Mouse (Mus musculus): ENCODE measurements around the gene Abcb10. TPM values are rescaled to one million over a fixed set of nuclear protein-coding genes. Genes with fewer than 3 reads are reported as not detected.

Abcb10 gene
- polyA plus RNA-seq, 1 experiment from 2014 or later: 17.7 TPM

GRCm38 (mm10) chr8:123949686-123949986 is 33.3 kb downstream of the Abcb10 start:
- Histone ChIP-seq H3K4me2 (peak overlapping the region; percentile 96), H3K27ac (peak overlapping the region; percentile 91), H3K9me3 (no peaks in the 10 kb centered on the region), H3K4me3 (peak overlapping the region; percentile 99), H3K9ac (peak overlapping the region; percentile 67), H3K36me3 (peaks cover 41% of the 10 kb centered on the region), H3K4me1 (peaks cover 15% of the 10 kb centered on the region), H3K27me3 (no peaks in the 10 kb centered on the region)
- WGBS: 4% methylated on average over 10 of the region's 10 CpGs
- ATAC-seq (ENCODE audit: insufficient number of reproducible peaks, low FRiP score, low TSS enrichment, low read depth): no peak

GRCm38 (mm10) chr8:123948942-123949685 is 33.8 kb downstream of the Abcb10 start, which contains the start of gene Nup133:
Gene Nup133 (minus strand): TSS chr8:123949265.
- Histone ChIP-seq H3K9me3 (no peaks in the 10 kb centered on the region), H3K4me3 (peak within 1 kb of the TSS; percentile 99), H3K27me3 (no peaks in the 10 kb centered on the region), H3K4me1 (peaks cover 15% of the 10 kb centered on the region), H3K27ac (peak within 1 kb of the TSS; percentile 91), H3K4me2 (peak within 1 kb of the TSS; percentile 96), H3K36me3 (peaks cover 39% of the 10 kb centered on the region), H3K9ac (peak within 1 kb of the TSS; percentile 70)
- WGBS: under 1% methylated on average over 77 of the region's 77 CpGs
- peak; percentile 77 for ATAC-seq (ENCODE audit: insufficient number of reproducible peaks, low FRiP score, low TSS enrichment, low read depth)

DNA sequence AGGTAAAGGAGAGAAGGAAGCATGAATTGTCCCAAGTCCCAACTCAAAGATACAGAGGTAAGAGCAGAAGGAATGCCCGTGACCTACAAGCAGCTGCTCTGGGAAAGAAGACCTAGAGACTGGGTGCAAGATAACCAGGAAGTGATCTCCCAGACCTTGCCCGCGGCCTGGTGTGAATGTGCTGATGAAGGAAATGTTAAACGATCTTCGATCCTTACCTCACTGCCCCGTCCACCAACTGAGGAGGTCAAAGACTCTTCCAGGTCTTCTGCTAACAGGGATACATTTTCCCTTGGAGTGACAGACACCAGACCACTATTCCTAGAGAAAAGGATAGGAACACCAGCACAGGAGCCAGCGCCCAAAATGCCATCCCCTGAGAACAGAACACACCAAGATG is 53.9 kb downstream of the Abcb10 start:
- Histone ChIP-seq H3K4me2 (no peak overlapping the region), H3K4me1 (no peaks in the 10 kb centered on the region), H3K36me3 (peaks cover 75% of the 10 kb centered on the region), H3K9me3 (no peaks in the 10 kb centered on the region), H3K27ac (no peak overlapping the region), H3K27me3 (no peaks in the 10 kb centered on the region), H3K4me3 (no peak overlapping the region), H3K9ac (no peak overlapping the region)
- ATAC-seq (ENCODE audit: insufficient number of reproducible peaks, low FRiP score, low TSS enrichment, low read depth): no peak
- 92% methylated on average over 7 of the region's 7 CpGs for WGBS

DNA sequence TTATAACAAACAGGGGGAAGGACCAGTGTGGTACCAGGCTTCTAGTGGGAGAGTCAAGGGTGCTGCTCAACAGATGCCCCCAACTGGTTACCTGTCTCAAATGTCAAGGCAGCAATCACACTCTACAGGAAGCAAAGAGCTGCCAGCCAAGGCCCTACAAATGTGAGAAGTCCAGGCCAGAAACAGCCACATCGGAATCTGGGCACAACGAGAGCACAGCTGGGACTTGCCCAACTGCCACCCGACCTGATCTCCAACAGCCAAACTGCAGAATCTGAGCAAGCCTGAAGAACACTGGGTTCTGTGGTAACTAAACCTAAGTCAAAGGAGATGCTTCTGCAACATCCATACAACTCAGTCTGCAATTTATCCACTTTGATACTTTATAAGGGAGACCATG is 57.3 kb downstream of the Abcb10 start:
- no peak overlapping the region for H3K4me2 ChIP-seq
- no peak overlapping the region for H3K4me3 ChIP-seq
- H3K27me3 ChIP-seq: no peaks in the 10 kb centered on the region
- H3K36me3 ChIP-seq: peaks cover 82% of the 10 kb centered on the region
- WGBS: 94% methylated on average over 3 of the region's 3 CpGs
- ATAC-seq (ENCODE audit: insufficient number of reproducible peaks, low FRiP score, low TSS enrichment, low read depth): no peak
- H3K9me3 ChIP-seq: no peaks in the 10 kb centered on the region
- H3K27ac ChIP-seq: no peak overlapping the region
- H3K9ac ChIP-seq: no peak overlapping the region
- H3K4me1 ChIP-seq: no peaks in the 10 kb centered on the region

DNA sequence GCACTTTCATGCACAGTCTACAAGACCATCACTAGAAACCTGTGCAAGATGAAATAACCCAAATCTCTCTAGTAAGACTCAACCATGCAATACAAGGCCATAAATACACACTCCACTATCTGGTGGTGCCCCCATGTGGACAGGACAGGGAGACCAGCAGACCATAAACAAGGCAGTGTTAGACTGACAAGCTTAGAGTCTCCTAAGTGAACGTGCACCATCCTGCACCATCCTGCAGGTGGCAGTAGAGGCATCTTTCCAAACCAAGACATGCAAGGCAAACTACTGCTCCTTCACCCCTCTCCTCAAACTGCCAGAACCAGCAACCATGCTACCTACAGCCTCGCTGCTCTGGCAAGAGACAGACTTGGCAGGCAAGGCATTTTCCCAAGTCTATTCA is 58.2 kb downstream of the Abcb10 start:
- Histone ChIP-seq H3K27ac (no peak overlapping the region), H3K36me3 (peaks cover 82% of the 10 kb centered on the region), H3K4me1 (no peaks in the 10 kb centered on the region), H3K27me3 (no peaks in the 10 kb centered on the region), H3K9ac (no peak overlapping the region), H3K4me3 (no peak overlapping the region), H3K9me3 (no peaks in the 10 kb centered on the region), H3K4me2 (no peak overlapping the region)
- 12% methylated on average over 2 of the region's 2 CpGs for WGBS
- no peak for ATAC-seq (ENCODE audit: insufficient number of reproducible peaks, low FRiP score, low TSS enrichment, low read depth)

DNA sequence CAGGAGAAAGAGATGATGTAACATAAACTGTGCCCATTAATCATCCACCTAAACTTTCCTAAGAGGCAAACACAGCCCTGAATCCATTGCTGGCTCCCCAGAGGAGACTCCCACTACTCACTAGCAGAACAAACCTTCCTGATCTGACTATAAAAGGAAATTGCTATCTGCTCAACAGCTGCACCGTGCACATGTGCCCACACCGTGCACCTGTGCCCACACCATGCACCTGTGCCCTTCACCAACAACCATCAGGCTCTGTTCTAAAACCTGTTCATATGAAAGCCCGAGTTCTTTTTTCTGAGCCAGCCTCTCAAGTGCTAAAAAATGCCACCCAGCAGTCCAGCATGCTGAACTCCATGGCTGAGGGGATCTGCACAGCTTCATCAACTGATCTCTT is 68.3 kb downstream of the Abcb10 start:
- H3K4me2 ChIP-seq: no peak overlapping the region
- no peaks in the 10 kb centered on the region for H3K9me3 ChIP-seq
- no peak overlapping the region for H3K9ac ChIP-seq
- no peak overlapping the region for H3K4me3 ChIP-seq
- H3K27ac ChIP-seq: no peak overlapping the region
- H3K27me3 ChIP-seq: no peaks in the 10 kb centered on the region
- H3K36me3 ChIP-seq: peaks cover 92% of the 10 kb centered on the region
- WGBS: 89% methylated on average over 3 of the region's 3 CpGs
- no peak for ATAC-seq (ENCODE audit: insufficient number of reproducible peaks, low FRiP score, low TSS enrichment, low read depth)
- no peaks in the 10 kb centered on the region for H3K4me1 ChIP-seq

DNA sequence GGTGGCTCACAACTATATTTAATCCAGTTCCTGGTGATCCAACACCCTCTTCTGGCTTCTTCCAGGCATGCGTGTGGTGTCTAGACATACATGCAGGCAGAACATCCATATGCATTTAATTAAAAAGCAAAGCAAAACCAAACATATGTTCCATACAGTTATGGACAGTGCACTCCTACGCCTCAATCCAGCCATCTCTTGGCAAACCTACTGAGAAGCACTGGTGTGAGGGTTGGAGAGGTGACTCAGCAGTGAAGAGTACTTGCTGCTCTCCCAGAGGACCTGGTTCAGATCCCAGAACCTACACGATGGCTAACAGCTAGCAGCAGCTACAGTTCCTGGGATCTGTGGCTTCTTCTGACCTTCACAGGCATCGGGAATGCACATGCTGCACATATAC is 70.7 kb downstream of the Abcb10 start:
- H3K36me3 ChIP-seq: peaks cover 92% of the 10 kb centered on the region
- no peak overlapping the region for H3K27ac ChIP-seq
- WGBS: 79% methylated on average over 4 of the region's 4 CpGs

DNA sequence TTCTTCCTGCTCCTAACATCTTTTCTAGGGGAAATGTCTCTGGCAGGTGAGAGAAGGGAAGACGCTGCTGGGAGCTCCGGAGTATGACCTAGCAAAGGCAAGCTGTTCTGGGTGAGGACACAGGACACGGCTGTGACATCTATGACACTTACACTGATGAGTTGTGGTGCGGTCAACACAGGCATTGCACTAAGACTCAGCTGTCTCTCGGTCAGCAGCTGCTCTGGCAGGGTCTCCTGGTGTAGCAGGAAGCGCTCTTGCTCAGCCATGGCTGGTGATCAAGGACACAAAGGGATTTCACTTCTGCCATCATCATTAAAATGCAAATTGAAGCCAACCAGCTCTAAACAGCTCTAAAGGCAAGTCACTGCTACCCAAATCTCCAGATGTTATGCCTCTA is 75.3 kb downstream of the Abcb10 start:
- WGBS: 93% methylated on average over 6 of the region's 6 CpGs
- Histone ChIP-seq H3K4me2 (no peak overlapping the region), H3K27me3 (no peaks in the 10 kb centered on the region), H3K9me3 (no peaks in the 10 kb centered on the region), H3K27ac (no peak overlapping the region), H3K4me3 (no peak overlapping the region), H3K9ac (no peak overlapping the region), H3K4me1 (no peaks in the 10 kb centered on the region), H3K36me3 (peaks cover 87% of the 10 kb centered on the region)
- no peak for ATAC-seq (ENCODE audit: insufficient number of reproducible peaks, low FRiP score, low TSS enrichment, low read depth)

More for the DNA sequence above, 70.7 kb downstream of the Abcb10 start:
- Histone ChIP-seq H3K9me3 (no peaks in the 10 kb centered on the region), H3K27me3 (no peaks in the 10 kb centered on the region), H3K9ac (no peak overlapping the region), H3K4me2 (no peak overlapping the region), H3K4me3 (no peak overlapping the region), H3K4me1 (no peaks in the 10 kb centered on the region)
- no peak for ATAC-seq (ENCODE audit: insufficient number of reproducible peaks, low FRiP score, low TSS enrichment, low read depth)

GRCm38 (mm10) chr8:123902653-123903052 is 80.3 kb downstream of the Abcb10 start:
- 82% methylated on average over 7 of the region's 7 CpGs for WGBS
- peaks cover 79% of the 10 kb centered on the region for H3K36me3 ChIP-seq
- no peaks in the 10 kb centered on the region for H3K4me1 ChIP-seq
- H3K9me3 ChIP-seq: no peaks in the 10 kb centered on the region
- no peak overlapping the region for H3K27ac ChIP-seq
- ATAC-seq (ENCODE audit: insufficient number of reproducible peaks, low FRiP score, low TSS enrichment, low read depth): no peak
- H3K4me3 ChIP-seq: no peak overlapping the region
- H3K4me2 ChIP-seq: no peak overlapping the region
- no peaks in the 10 kb centered on the region for H3K27me3 ChIP-seq
- H3K9ac ChIP-seq: no peak overlapping the region

MicroRNA genes within 50 kb of the gene (microRNA counts, 519-probe panel; counts per million panel counts)
- microRNA mmu-miR-1967: 1,902 counts per million, percentile 31 among the panel's probes with 10 or more counts

Small RNAs within 50 kb of the gene (microRNA-seq; reads per million reads assigned to microRNA genes)
- not detected for gene Mir1967

Other genes starting within 250 kb of the Abcb10 start
- 40.6 and 44.5 TPM in 2 replicates for gene Rab4a, start 177.1 kb downstream of the Abcb10 start, polyA plus RNA-seq (2015; fragmentation: Nextera tagmentation; extraction: Ambion mirVana)
- 2.6 and 3.0 TPM in 2 replicates for gene Ccsap, start 122.9 kb downstream of the Abcb10 start, polyA plus RNA-seq (2015; fragmentation: Nextera tagmentation; extraction: Ambion mirVana)
- 949 and 3,391 TPM in 2 replicates for gene Acta1, start 88.4 kb downstream of the Abcb10 start, polyA plus RNA-seq (2015; fragmentation: Nextera tagmentation; extraction: Ambion mirVana)
- gene Nup133, start 33.9 kb downstream of the Abcb10 start, polyA plus RNA-seq (2015; fragmentation: Nextera tagmentation; extraction: Ambion mirVana): 25.5 and 27.0 TPM in 2 replicates
- gene Taf5l, start 38.3 kb upstream of the Abcb10 start, polyA plus RNA-seq (2015; fragmentation: Nextera tagmentation; extraction: Ambion mirVana): 30.1 and 34.4 TPM in 2 replicates
- gene Urb2, start 38.4 kb upstream of the Abcb10 start, polyA plus RNA-seq (2015; fragmentation: Nextera tagmentation; extraction: Ambion mirVana): 4.7 and 5.0 TPM in 2 replicates
- gene Galnt2, start 248.3 kb upstream of the Abcb10 start, polyA plus RNA-seq (2015; fragmentation: Nextera tagmentation; extraction: Ambion mirVana): 50.2 and 53.1 TPM in 2 replicates

All from limb, embryonic 15.5 days (tissue).